20 mouse cellular contexts compared by ENCODE assay signal in the genomic region with DNA sequence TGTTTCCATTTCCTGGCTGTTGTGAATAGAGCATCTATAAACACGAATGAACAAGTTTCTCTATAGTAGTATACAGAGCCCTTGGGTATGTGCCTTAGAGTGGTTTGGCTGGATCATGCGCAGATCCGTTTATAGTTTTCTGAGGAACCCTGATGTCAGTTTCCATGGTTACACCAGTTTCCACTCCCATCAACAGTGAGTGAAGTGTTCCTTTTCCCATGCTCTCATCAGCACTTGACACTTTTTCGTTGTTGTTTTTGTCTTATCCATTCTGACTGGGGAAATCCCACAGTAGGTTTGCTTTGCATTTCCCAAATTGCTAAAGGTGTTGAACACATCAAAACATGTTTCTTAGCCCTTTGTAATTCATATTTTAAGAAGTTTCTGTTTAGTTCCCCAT. TPM values are rescaled to one million over a fixed set of nuclear protein-coding genes. Genes with fewer than 3 reads are reported as not detected.
DNase-seq lines count a peak whose midpoint lies in the region; ATAC-seq and TF ChIP-seq lines count a peak whose summit lies in the region.
"Had no signal": no experiment of that assay in that cellular context is flagged by ENCODE, and none has a peak within 500 bp of the region (broad histone marks: within the 10 kb centered on the region; RNA-seq: fewer than 3 reads in every experiment).

No protein-coding gene starts in this region.

- no peak overlapping the region for H3K4me2 ChIP-seq in midbrain, embryonic 16.5 days (ENCODE audit: low read length)
- no peak overlapping the region for H3K4me2 ChIP-seq in midbrain, embryonic 13.5 days (replicated peaks)
- no peak overlapping the region for H3K4me2 ChIP-seq in intestine, postnatal 0 days (replicated peaks; ENCODE audit: low read depth)
- H3K4me2 ChIP-seq: hindbrain, embryonic 12.5 days had no signal

- DNase-seq in brain, adult 2 months (ENCODE audit: low read depth, low spot score) = peak; percentile 28
- peak; percentile 54 for DNase-seq in naive thymus-derived CD4-positive, alpha-beta T cell, adult 2 months (ENCODE audit: low read depth)
- no peak for DNase-seq in thymus, adult 2 months
- DNase-seq: adrenal gland, postnatal 10 days; cerebellum, adult 18-20 months; cerebellum, adult 9-11 months; gastrocnemius, postnatal 10 days; heart, adult 18-20 months; heart, postnatal 10 days; heart, postnatal 4 days; kidney, adult 11 months; kidney, adult 9 months had no signal

- no peak overlapping the region for H3K9ac ChIP-seq in midbrain, embryonic 16.5 days (ENCODE audit: low read depth, low read length)
- no peak overlapping the region for H3K9ac ChIP-seq in midbrain, embryonic 13.5 days (replicated peaks)
- no peak overlapping the region for H3K9ac ChIP-seq in intestine, postnatal 0 days (ENCODE audit: low read depth, low read length)
- H3K9ac ChIP-seq: hindbrain, embryonic 12.5 days had no signal

- H3K36me3 ChIP-seq in midbrain, embryonic 16.5 days (ENCODE audit: control insufficient read depth, insufficient read depth, low read length) = no peaks in the 10 kb centered on the region
- H3K36me3 ChIP-seq in midbrain, embryonic 13.5 days = no peaks in the 10 kb centered on the region
- H3K36me3 ChIP-seq in intestine, postnatal 0 days (ENCODE audit: control insufficient read depth, insufficient read depth) = no peaks in the 10 kb centered on the region
- no peaks in the 10 kb centered on the region for H3K36me3 ChIP-seq in thymus, adult 2 months (ENCODE audit: control insufficient read depth, insufficient read depth, low read length)
- H3K36me3 ChIP-seq: embryonic facial prominence, embryonic 10.5 days; heart, embryonic 10.5 days; hindbrain, embryonic 12.5 days had no signal

- no peak overlapping the region for H3K27ac ChIP-seq in midbrain, embryonic 16.5 days (ENCODE audit: low read length)
- no peak overlapping the region for H3K27ac ChIP-seq in midbrain, embryonic 13.5 days
- H3K27ac ChIP-seq in intestine, postnatal 0 days (ENCODE audit: low read depth, low read length) = no peak overlapping the region
- no peak overlapping the region for H3K27ac ChIP-seq in thymus, adult 2 months (ENCODE audit: control insufficient read depth, insufficient read depth, low read length)
- H3K27ac ChIP-seq: embryonic facial prominence, embryonic 10.5 days; heart, embryonic 10.5 days; hindbrain, embryonic 12.5 days had no signal

- no peaks in the 10 kb centered on the region for H3K9me3 ChIP-seq in midbrain, embryonic 16.5 days (replicated peaks; ENCODE audit: control insufficient read depth, low read length, poor library complexity, severe bottlenecking)
- no peaks in the 10 kb centered on the region for H3K9me3 ChIP-seq in midbrain, embryonic 13.5 days
- H3K9me3 ChIP-seq in intestine, postnatal 0 days (ENCODE audit: control insufficient read depth) = no peaks in the 10 kb centered on the region
- H3K9me3 ChIP-seq: embryonic facial prominence, embryonic 10.5 days; heart, embryonic 10.5 days; hindbrain, embryonic 12.5 days had no signal

- no peaks in the 10 kb centered on the region for H3K4me1 ChIP-seq in midbrain, embryonic 16.5 days (ENCODE audit: control insufficient read depth, insufficient read depth, low read length)
- H3K4me1 ChIP-seq in midbrain, embryonic 13.5 days (replicated peaks) = no peaks in the 10 kb centered on the region
- no peaks in the 10 kb centered on the region for H3K4me1 ChIP-seq in intestine, postnatal 0 days (replicated peaks; ENCODE audit: control insufficient read depth, insufficient read depth, low read length)
- H3K4me1 ChIP-seq in thymus, adult 2 months (replicated peaks; ENCODE audit: control insufficient read depth, insufficient read depth, low read length) = no peaks in the 10 kb centered on the region
- H3K4me1 ChIP-seq: embryonic facial prominence, embryonic 10.5 days; heart, embryonic 10.5 days; hindbrain, embryonic 12.5 days had no signal

- H3K27me3 ChIP-seq in midbrain, embryonic 16.5 days (ENCODE audit: control insufficient read depth, insufficient read depth, low read depth, low read length) = no peaks in the 10 kb centered on the region
- H3K27me3 ChIP-seq in midbrain, embryonic 13.5 days = no peaks in the 10 kb centered on the region
- no peaks in the 10 kb centered on the region for H3K27me3 ChIP-seq in intestine, postnatal 0 days (replicated peaks; ENCODE audit: control insufficient read depth, insufficient read depth, low read length)
- no peaks in the 10 kb centered on the region for H3K27me3 ChIP-seq in thymus, adult 2 months (ENCODE audit: control insufficient read depth, insufficient read depth, low read length)
- H3K27me3 ChIP-seq: hindbrain, embryonic 12.5 days had no signal

- TF ChIP-seq CTCF in intestine, postnatal 0 days (IDR thresholded peaks at IDR 0.05; ENCODE audit: low read depth) = no peak
- no peak for TF ChIP-seq CTCF in thymus, adult 2 months (IDR thresholded peaks at IDR 0.05; ENCODE audit: borderline replicate concordance, control insufficient read depth, extremely low read depth, insufficient read depth, low read length, poor library complexity)

- no peak overlapping the region for H3K4me3 ChIP-seq in midbrain, embryonic 16.5 days (ENCODE audit: low read depth, low read length)
- H3K4me3 ChIP-seq in midbrain, embryonic 13.5 days (replicated peaks) = no peak overlapping the region
- no peak overlapping the region for H3K4me3 ChIP-seq in intestine, postnatal 0 days (ENCODE audit: low read depth, low read length)
- no peak overlapping the region for H3K4me3 ChIP-seq in thymus, adult 2 months (ENCODE audit: control insufficient read depth, insufficient read depth, low read length)
- H3K4me3 ChIP-seq: embryonic facial prominence, embryonic 10.5 days; heart, embryonic 10.5 days; hindbrain, embryonic 12.5 days had no signal

- 68% methylated on average over 4 of the region's 4 CpGs for WGBS in midbrain, embryonic 16.5 days
- 78% methylated on average over 4 of the region's 4 CpGs for WGBS in midbrain, embryonic 13.5 days
- 65% methylated on average over 4 of the region's 4 CpGs for WGBS in intestine, postnatal 0 days
- WGBS in thymus, adult 2 months = 91% methylated on average over 4 of the region's 4 CpGs

- 0 out of 2 replicates have a peak, but pooled peaks have one; percentile 56 for ATAC-seq in midbrain, embryonic 16.5 days
- no peak for ATAC-seq in midbrain, embryonic 13.5 days
- ATAC-seq in CD4-positive, CD25-positive, alpha-beta regulatory T cell, adult 4 months = peak; percentile 73
- no peak for ATAC-seq in intestine, postnatal 0 days
- ATAC-seq: forebrain, embryonic 14.5 days had no signal

- no peak for TF ChIP-seq POLR2A in thymus, adult 2 months (IDR thresholded peaks at IDR 0.05; ENCODE audit: control insufficient read depth, extremely low read depth, insufficient read depth, low read length, poor library complexity)

RNA-seq across cellular contexts. Expression of a gene that starts 16.4 kb away (rescaled TPM):
- polyA plus RNA-seq in midbrain, embryonic 16.5 days (2015; fragmentation: Nextera tagmentation; extraction: Ambion mirVana) = 20.6 and 21.7 TPM in 2 replicates
- polyA plus RNA-seq in midbrain, embryonic 13.5 days (2015; fragmentation: Nextera tagmentation; extraction: Ambion mirVana) = 22.2 and 23.5 TPM in 2 replicates
- polyA plus RNA-seq in CD4-positive, CD25-positive, alpha-beta regulatory T cell, adult 4 months (2017; shearing (Covaris generic)) = 10 to 100 TPM; 36.6 to 38.3 TPM
- polyA plus RNA-seq in intestine, postnatal 0 days (2015; fragmentation: Nextera tagmentation; extraction: Ambion mirVana) = 11.2 and 11.7 TPM in 2 replicates
- 13.1 and 20.8 TPM in 2 replicates for polyA plus RNA-seq in thymus, adult 2 months (2012; rRNA removed)

Comparison
In these comparisons a context has a peak if more than half of its experiments do, and no peak if none do; other contexts are left out.
1. ATAC-seq: peak in midbrain, embryonic 16.5 days (single experiment) and CD4-positive, CD25-positive, alpha-beta regulatory T cell, adult 4 months (single experiment); none in midbrain, embryonic 13.5 days (single experiment) and intestine, postnatal 0 days (single experiment).